Mouse (Mus musculus) C2C12 (cell line): ENCODE results near the gene Capn6.

ENCODE experiments used
- CEBPB ChIP-seq: IDR thresholded peaks from one replicate; pipeline ENCODE4 v1.6.1; 2011; ENCODE audit warnings: low read depth, mild to moderate bottlenecking, control low read depth, moderate library complexity
- CTCF ChIP-seq: IDR thresholded peaks from one replicate; pipeline ENCODE4 v1.5.1; 2011; ENCODE audit not compliant: control insufficient read depth, insufficient read depth, insufficient read length
- FOSL1 ChIP-seq: IDR thresholded peaks from one replicate; pipeline ENCODE4 v1.8.0; 2011; ENCODE audit warnings: mild to moderate bottlenecking, low read length; ENCODE audit not compliant: poor library complexity, insufficient read depth, severe bottlenecking
- MAX ChIP-seq: IDR thresholded peaks from one replicate; pipeline ENCODE4 v1.6.1; 2011; ENCODE audit warnings: mild to moderate bottlenecking, control low read depth
- MYOD1 ChIP-seq: IDR thresholded peaks from one replicate; pipeline ENCODE4 v1.6.1; 2011; ENCODE audit warnings: low read depth; ENCODE audit not compliant: control insufficient read depth, insufficient read length
- USF1 ChIP-seq: IDR thresholded peaks from one replicate; pipeline ENCODE4 v1.6.1; 2011; ENCODE audit warnings: low read depth, mild to moderate bottlenecking, control low read depth, moderate library complexity

DNA sequence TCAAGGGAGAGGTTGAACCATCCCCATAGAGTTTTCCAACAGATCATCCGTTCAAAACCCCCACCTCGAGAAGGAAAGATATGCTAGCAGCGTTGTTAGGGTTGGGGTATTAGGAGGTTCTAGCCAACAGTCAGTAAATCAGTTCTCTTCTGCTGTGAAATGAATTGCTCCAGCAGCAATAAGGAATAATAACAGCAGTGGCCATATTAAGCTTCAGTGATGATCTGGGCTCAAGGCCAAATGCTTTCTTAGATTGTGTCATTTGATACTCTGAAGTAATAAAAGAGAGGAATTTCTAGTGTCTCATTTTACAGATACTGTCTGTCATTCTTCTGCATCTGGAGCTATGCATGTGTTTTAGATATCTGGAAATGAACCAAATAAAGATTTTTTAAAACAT lies 64.7 kb downstream of the Capn6 start:
- no peak for TF ChIP-seq CTCF
- TF ChIP-seq MAX = no peak
- TF ChIP-seq USF1 = no peak
- no peak for TF ChIP-seq CEBPB
- TF ChIP-seq MYOD1 = no peak
- no peak for TF ChIP-seq FOSL1
